Mouse (Mus musculus): ENCODE measurements around the gene Farp1. TPM values are rescaled to one million over a fixed set of nuclear protein-coding genes. Genes with fewer than 3 reads are reported as not detected.

The Farp1 gene
- polyA plus RNA-seq, 2 experiments = 43.3 to 78.5 TPM

DNA sequence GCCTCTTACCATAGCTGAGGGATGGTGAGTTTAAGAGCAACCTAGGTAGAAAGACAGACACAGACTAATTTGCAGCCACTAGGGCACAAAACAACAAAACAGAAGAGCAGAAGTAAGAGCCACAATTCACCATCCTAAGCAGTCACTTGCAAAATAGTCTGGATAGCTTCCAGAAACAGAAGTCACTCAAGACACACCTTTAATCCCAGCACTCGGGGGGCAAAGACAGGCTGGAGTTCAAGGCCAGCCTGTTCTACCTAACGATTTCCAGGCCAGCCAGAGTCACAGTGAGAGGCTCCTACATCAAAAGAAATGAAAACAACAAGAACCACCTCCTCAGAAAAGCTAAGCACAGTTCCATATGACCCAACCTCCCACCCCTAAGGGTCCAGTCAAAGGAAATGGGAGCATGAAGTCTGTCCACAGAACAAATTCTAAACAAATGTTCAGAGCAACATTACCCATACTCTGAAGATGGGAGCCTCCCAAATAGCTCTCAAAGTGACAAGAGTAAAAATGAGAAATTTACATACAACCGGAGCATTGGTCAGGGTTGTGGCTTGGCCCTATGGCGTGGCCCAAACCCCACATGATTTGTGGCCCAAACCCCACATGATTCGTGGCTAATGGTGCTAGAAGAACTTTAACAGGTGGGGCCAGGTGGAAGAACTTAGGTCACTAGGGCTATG, 294.5 kb downstream of the Farp1 start:
- DNase-seq (ENCODE audit: low spot score) = no peak
- no peak overlapping the region for H3K27ac ChIP-seq (replicated peaks; ENCODE audit: low read depth, low read length)
- peaks cover 16% of the 10 kb centered on the region; the same call in 1 of the 2 replicates for H3K4me1 ChIP-seq (ENCODE audit: control insufficient read depth, insufficient read depth, low read length)
- H3K36me3 ChIP-seq (ENCODE audit: control insufficient read depth, insufficient read depth, low read length) = no peaks in the 10 kb centered on the region
- no peaks in the 10 kb centered on the region for H3K27me3 ChIP-seq (ENCODE audit: control insufficient read depth, insufficient read depth, low read length)
- no peaks in the 10 kb centered on the region for H3K9me3 ChIP-seq (ENCODE audit: control insufficient read depth, low read length)
- ATAC-seq (ENCODE audit: low FRiP score, low read depth) = no peak
- H3K9ac ChIP-seq (ENCODE audit: low read depth, low read length, severe bottlenecking) = no peak overlapping the region
- no peak overlapping the region for H3K4me3 ChIP-seq (replicated peaks; ENCODE audit: low read length)
- TF ChIP-seq POLR2A (IDR thresholded peaks at IDR 0.05; ENCODE audit: borderline replicate concordance, extremely low read depth, insufficient read depth, insufficient read length) = no peak
- no peak overlapping the region for H3K4me2 ChIP-seq (replicated peaks; ENCODE audit: low read depth, low read length, severe bottlenecking)
- WGBS = 56% methylated on average over 5 of the region's 5 CpGs

DNA sequence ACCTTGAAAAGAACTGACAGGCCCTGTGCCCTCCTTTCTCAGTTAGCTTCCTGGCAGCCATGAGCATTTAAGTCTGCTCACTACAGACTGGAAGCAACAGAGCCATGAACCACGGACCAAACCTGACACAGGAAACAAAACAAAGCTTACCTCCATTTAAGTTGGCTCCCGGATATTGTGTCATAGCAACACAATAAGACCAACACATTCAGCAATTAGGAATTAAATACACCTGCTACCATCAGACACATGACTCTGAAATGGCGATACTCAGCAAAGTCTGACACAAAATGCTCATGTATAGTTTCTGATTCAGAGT, 295.0 kb downstream of the Farp1 start:
- DNase-seq (ENCODE audit: low spot score) = no peak
- WGBS = 85% methylated on average over 3 of the region's 3 CpGs

More for the DNA sequence above, 295.0 kb downstream of the Farp1 start:
- no peak overlapping the region for H3K9ac ChIP-seq (ENCODE audit: low read depth, low read length, severe bottlenecking)
- ATAC-seq (ENCODE audit: low FRiP score, low read depth) = no peak
- H3K4me3 ChIP-seq (replicated peaks; ENCODE audit: low read length) = no peak overlapping the region
- H3K4me1 ChIP-seq (ENCODE audit: control insufficient read depth, insufficient read depth, low read length) = peaks cover 12% of the 10 kb centered on the region; the same call in 1 of the 2 replicates
- no peak overlapping the region for H3K4me2 ChIP-seq (replicated peaks; ENCODE audit: low read depth, low read length, severe bottlenecking)
- no peak overlapping the region for H3K27ac ChIP-seq (replicated peaks; ENCODE audit: low read depth, low read length)
- H3K27me3 ChIP-seq (ENCODE audit: control insufficient read depth, insufficient read depth, low read length) = no peaks in the 10 kb centered on the region
- no peaks in the 10 kb centered on the region for H3K9me3 ChIP-seq (ENCODE audit: control insufficient read depth, low read length)
- TF ChIP-seq POLR2A (IDR thresholded peaks at IDR 0.05; ENCODE audit: borderline replicate concordance, extremely low read depth, insufficient read depth, insufficient read length) = no peak
- H3K36me3 ChIP-seq (ENCODE audit: control insufficient read depth, insufficient read depth, low read length) = no peaks in the 10 kb centered on the region

Other genes starting within 250 kb of the Farp1 start
- 69.1 and 85.0 TPM in 2 replicates for gene Ipo5, start 124.0 kb upstream of the Farp1 start, polyA plus RNA-seq (2012; rRNA removed)
- 95.2 and 99.2 TPM in 2 replicates for gene Ipo5, start 124.0 kb upstream of the Farp1 start, polyA plus RNA-seq (2014; fragmentation: Nextera tagmentation; extraction: Ambion mirVana)

Measured in limb, embryonic 14.5 days (tissue).